Mouse (Mus musculus) ES-Bruce4 (cell line): ENCODE results near the gene Lcn9.

Experiments used
- CTCF ChIP-seq: IDR thresholded peaks from one replicate; pipeline ENCODE4 v1.8.1; 2011; ENCODE audit warnings: low read depth, low read length
- EP300 ChIP-seq: IDR thresholded peaks from 2 replicates; pipeline ENCODE4 v1.6.1; 2011; ENCODE audit warnings: low read depth, low read length; ENCODE audit not compliant: insufficient read depth

DNA sequence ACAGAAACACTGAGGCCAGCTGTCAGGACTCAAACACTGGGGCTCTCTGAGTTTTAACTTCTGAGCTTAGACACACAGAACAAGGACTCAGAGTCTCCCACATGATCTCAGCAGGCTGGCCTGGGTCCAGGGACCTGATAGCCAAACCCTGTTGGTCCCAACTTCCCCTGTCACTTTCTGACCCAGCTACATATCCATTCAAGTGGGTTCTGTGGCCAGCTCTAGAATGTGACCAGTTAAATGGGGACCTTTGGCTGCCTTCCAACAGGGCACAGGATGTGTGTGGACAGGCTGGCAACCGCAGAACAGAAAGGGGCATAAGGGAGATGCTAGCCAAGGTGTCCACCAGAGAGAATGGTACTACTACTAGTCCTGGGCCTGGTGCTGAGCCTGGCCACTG, at the start of gene Lcn9:
- TF ChIP-seq CTCF (no peak), EP300 (no peak)
